Mouse (Mus musculus) sigmoid colon, adult 10 weeks (tissue): ENCODE data around the gene Arl13a. TPM values are rescaled to one million over a fixed set of nuclear protein-coding genes. Genes with fewer than 3 reads are reported as not detected.

Experiments
- polyA plus RNA-seq: library from polyadenylated mRNA; stranded (reverse); fragments of 350-450 nt; fragmentation: Illumina TruSeq; extraction: RNeasy Lipid Tissue Mini Kit (QIAGEN cat#74804); gene quantifications from one replicate; pipeline ENCODE4 v1.2.3, GENCODE M21; 2014; ENCODE audit warnings: low read depth, low replicate concordance

The Arl13a gene
- not detected for polyA plus RNA-seq

DNA sequence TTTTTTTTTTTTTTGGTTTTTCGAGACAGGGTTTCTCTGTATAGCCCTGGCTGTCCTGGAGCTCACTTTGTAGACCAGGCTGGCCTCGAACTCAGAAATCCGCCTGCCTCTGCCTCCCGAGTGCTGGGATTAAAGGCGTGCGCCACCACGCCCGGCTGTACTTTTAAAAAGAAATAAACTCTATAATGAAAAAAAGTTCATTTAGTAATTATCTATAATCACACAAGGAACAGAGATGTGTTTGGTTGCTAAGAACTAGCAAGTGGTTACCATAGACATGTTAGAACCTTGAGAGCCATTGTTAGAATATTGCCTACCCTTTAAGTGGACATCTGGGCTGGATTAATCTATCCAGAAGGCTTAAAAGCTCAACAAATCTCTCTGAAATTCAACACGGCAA is at the start of gene Arl13a:
Gene Arl13a, plus strand, starts transcription at position 301 of the 400 bp plus-strand sequence.

DNA sequence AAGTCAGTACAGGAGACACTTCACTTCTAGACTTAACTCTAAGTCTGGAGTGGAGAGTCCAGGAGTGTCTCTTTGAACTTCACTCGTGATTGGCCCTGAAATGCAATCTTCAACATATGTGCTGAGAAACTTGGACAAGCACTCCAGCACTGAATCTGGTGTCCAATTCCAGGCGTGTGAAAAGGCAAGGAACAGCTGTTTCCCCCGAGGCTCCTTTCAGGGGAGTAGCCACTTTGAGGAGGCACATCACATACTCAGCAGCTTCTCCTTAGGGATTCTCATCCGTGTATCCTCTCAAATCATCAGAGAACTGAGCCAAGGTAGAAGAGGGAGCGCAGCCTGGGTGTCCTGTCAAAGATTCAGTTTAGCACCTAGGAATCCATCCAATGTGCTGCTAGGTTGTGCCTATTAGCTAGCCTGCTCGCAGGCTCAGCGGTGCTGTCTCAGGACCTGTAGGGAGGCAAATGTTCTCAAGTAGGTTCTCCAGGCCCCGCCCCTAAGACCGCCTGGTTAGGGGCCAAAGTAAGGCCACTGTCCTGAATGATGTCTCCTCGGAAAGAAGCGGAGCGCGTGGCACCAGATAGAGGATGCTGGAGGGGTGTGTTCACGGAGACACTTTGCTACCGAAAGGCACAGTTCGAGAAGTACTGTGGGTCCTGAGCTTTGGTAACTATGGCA is 25.1 kb upstream of the Arl13a start, which contains the start of gene Xkrx:
Gene Xkrx, minus strand, starts transcription at position 34 of the 678 bp plus-strand sequence.

DNA sequence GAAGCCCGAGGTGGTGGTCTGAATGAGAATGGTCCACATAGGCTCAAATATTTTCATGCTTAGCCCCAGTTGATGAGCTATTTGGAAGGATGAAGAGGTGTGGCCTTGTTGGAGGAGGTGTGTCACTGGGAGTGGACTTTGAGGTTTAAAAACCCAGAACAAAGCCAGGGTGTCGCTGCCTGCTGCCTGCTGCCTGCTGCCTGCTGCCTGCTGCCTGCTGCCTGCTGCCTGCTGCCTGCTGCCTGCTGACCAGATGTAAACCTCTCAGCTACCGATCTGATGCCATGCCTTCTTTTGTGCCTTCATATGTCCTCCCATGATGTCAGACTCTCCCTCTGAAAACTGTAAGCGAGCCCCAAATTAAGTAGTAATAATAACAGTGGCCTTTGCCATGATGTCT is 34.6 kb downstream of the Arl13a start, which contains the start of gene Nox1:
Gene Nox1, minus strand, starts transcription at position 101 of the 400 bp plus-strand sequence.

Other genes with a start within 250 kb of the Arl13a start
- 27.1 TPM for gene Sytl4, start 205.7 kb upstream of the Arl13a start, polyA plus RNA-seq
- 60.3 TPM for gene Cstf2, start 128.3 kb upstream of the Arl13a start, polyA plus RNA-seq
- 0.76 TPM for gene Xkrx, start 25.4 kb upstream of the Arl13a start, polyA plus RNA-seq
- 52.7 TPM for gene Nox1, start 34.5 kb downstream of the Arl13a start, polyA plus RNA-seq
- 63.3 TPM for gene Trmt2b, start 89.5 kb downstream of the Arl13a start, polyA plus RNA-seq
- 8.7 TPM for gene Tmem35a, start 107.7 kb downstream of the Arl13a start, polyA plus RNA-seq
- 7.5 TPM for gene Cenpi, start 120.6 kb downstream of the Arl13a start, polyA plus RNA-seq
- gene Drp2, start 217.1 kb downstream of the Arl13a start, polyA plus RNA-seq, result 1.5 TPM